Mouse (Mus musculus) heart, postnatal 25 days (tissue): ENCODE results near the gene Gm38394. TPM values are rescaled to one million over a fixed set of nuclear protein-coding genes. Genes with fewer than 3 reads are reported as not detected.
"Not testable (repeated sequence)": the region's sequence is repeated elsewhere in the genome, so short reads cannot be mapped to it uniquely, and the experiment has no call there.

ENCODE experiments used
- DNase-seq: peaks from one replicate; pipeline ENCODE4 v3.0.0; 2022; ENCODE audit warnings: low spot score
- intact Hi-C: fragments of 180-260 bp; cut with DNase I; formaldehyde crosslinking; loops from one replicate; pipeline ENCODE4 v1.15.1; 2025
- total RNA-seq, 2 experiments: library from RNA; stranded (reverse); gene quantifications; 2 replicates each; pipeline ENCODE4 v1.2.3; 2021

Gm38394 gene
- total RNA-seq: 10 to 100 TPM; 15.7 to 15.9 TPM

DNA sequence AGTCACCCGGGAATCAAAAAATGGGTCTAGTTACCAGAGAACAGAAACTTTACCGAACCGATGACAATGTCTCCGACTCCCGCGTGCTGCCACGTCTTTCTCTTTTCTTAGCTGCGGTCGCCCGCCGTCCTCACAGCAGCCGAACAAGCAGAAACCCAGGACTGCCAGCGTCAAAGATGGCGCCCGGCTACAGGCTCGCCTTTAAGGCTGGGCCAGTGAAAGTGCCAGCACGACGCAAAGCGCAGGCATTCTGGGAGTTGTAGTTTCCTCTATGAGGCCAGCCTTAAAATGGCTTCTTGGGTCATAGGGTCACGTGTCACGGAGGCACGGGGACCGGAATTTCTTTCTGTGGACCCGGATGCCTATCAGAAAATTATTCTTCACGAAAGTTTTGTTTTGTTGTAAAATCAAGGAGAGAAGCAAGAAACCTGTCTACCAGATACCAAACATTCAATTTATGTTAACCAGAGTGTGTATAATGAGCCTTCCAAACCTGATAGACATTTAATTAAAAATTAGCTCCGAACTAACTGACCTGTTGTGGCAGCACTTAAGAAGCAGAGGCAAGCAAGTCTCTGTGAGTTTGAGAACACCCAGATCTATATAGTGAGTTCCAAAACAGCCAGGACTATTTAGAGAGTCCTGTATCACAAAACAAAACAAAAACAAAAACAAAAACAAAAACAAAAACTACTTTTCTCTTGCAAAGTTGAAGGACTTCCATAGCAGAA, at the start of gene Gm38394:
TSS of gene Gm38394 (minus strand) at position 116 of the 731 bp plus-strand sequence.
- DNase-seq: peak; percentile 89
- intact Hi-C loops: loop anchor here (2.0 kb wide), 1 partner anchor 51 kb away; the partner anchor contains the start of gene Snrpe

DNA sequence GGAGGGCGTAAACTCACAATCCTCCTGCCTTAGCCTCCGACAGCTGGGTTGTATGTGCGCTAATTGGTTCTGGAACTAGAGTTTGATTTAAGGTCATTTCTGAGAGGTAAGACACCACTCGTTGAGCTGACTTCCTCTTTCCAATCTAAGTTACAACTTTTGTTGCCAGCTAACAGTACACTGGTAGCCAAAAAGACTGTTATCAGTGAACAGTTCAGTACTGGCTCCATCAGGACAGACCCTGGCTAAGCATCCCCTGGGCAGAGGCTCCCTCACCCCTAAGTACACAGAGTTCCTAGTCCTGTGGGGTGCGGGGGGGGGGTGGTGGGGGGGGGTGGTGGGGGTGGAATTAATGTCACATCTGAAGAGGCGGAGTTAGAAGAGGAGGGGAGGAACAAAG, 49.8 kb upstream of the Gm38394 start:
- intact Hi-C loops: no loop called here
- DNase-seq: no peak

DNA sequence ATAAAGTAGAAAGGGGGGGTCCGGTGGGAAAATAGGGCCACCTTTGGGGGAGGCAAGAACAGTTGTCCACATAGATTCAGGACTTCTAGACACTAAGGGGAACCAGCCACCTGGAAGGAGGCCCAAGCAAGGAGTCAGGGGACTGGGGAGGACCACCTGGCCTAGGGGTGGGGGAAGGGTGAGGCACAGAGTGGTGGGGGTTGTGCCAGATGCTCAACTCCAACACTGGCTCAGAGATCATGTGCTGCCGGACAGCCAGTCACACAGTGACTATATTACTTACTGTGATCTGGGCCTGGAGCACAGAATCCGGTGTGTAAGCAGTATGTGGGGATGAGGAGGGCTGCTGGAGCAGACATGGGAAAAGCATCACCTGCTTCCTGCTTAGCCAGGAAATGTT, 48.2 kb upstream of the Gm38394 start:
- DNase-seq: no peak
- intact Hi-C loops: no loop called here

DNA sequence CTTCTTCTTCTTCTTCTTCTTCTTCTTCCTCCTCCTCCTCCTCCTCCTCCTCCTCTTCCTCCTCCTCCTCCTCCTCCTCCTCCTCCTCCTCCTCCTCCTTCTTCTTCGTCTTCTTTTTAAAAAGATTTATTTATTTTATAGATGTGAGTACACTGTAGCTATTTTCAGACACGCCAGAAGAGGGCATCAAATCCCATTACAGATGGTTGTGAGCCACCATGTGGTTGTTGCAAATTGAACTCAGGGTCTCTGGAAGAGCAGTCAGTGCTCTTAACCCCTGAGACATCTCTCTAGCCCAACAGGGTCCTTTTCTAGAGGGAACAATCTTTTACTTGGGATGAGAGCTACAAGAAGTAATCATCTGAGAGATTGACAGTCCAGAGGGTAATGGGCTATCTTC, 40.7 kb upstream of the Gm38394 start:
- DNase-seq, intact Hi-C loops: not testable (repeated sequence)

DNA sequence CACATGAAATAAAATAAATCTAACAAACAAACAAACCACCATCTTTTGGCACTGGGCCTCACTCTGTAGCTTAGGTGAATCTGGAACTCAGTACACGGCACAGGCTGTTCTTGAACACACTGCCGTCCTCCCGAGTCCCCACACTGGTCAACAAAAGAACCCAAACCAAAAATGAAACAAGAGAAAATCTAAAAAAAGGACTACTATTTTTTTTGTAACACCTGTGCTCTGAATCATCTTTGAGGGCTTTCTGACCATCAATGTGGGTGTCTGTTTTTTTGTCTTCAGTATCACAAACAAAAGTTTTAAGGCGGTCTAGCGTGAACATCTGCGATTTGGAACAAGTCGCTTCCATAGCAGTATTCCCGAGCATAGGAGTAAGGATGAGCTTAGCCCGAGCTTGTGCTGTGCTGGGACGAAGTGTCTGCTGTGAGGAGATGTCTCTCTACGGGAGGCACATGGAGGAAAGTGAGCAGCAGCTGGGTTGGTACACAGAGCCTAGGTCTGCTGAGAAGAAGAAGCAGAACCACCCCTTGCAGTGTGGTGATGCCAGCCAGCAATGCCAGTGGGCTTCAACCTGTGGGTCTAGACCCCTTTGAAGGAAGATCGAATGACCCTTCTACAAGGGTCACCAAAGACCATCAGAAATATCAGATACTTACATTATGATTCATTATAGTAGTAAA, 37.0 kb upstream of the Gm38394 start:
- intact Hi-C loops: no loop called here
- DNase-seq: no peak

DNA sequence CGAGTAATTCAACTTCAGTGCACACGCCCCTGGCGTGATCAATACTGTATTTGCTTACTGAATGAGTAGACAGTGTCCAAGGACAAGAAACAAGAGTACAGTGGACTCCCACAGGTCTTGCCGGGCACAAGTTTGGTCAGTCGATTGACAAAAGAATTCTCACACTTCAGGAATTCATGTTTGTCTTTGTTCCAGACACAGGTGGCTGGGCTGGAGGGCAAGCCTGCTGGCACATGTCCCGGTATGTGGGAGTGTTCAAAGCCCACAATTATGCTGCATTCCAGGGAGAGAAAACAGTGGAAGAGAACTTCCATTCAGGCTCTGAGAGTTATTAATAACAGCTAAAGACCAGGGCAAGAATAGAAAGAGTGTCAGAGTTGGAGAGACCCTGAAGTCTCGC, 34.8 kb upstream of the Gm38394 start:
- intact Hi-C loops: no loop called here
- no peak for DNase-seq

DNA sequence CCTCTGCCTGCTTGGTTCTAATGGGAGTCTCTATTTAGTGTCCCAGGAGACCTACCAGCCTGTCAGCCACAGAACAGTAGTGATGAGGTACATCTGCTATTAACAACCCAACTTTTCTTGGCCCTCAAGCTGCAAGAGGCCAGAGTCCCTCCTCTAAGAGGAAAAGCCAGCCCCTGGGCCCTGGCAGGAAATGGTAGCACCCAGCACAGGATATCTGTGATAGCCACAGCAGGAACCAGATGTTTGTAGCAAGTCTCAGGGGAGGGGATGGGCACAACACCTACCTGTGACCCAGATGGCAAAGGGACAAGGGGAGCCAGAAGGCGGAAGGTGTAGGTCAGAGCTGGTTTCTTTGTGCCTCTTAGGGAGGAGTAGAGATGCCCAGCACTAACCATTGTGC, 33.8 kb upstream of the Gm38394 start:
- peak; percentile 42 for DNase-seq
- intact Hi-C loops: no loop called here

DNA sequence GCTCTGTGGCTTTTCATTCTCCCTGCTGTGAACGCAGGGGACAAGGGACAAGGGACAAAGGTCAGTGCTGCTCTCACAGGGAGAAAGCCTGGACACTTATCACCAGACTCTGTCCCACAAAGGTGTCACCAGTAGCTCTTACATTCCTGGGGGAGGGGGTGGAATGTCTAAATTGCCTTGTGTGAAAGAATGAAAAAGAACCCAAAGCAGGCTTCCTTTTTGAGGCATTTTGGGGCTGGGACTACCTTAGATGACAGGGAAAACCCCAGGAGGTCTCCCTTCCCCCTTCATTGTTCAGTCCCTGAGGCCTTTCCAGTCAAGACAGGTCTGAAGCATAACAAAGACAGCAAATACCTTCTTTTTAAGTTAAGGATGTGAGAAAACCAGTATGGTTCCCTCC, 33.2 kb upstream of the Gm38394 start:
- intact Hi-C loops: no loop called here
- no peak for DNase-seq

DNA sequence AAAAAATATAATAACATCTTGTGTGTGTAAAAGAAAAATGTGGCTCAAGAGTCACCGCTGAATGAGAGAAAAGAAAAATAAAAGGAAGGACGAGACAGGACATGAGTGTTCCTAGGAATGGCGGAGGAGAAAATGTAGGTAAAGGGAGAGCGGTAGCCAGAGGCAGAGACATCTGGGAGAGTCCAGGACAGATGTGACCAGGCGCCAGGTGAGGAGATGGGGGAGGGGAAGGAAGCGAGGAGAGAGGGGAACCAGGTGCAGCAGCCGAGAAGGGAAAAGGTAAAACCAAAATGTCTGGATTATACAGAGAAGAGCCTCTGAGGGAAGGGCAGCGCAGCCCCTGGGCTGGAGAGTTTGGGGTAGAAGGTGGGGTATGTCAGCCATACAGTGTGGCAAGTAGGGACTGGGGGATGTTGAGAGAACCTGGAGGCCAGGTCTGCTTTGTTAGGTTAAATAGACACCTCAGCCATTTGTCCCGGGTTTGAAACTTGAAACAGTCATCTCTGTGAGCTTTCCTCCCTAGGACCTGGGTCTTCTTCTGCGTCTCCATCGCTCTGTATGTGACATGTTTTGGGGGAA, 32.5 kb upstream of the Gm38394 start:
- intact Hi-C loops: no loop called here
- DNase-seq: no peak

DNA sequence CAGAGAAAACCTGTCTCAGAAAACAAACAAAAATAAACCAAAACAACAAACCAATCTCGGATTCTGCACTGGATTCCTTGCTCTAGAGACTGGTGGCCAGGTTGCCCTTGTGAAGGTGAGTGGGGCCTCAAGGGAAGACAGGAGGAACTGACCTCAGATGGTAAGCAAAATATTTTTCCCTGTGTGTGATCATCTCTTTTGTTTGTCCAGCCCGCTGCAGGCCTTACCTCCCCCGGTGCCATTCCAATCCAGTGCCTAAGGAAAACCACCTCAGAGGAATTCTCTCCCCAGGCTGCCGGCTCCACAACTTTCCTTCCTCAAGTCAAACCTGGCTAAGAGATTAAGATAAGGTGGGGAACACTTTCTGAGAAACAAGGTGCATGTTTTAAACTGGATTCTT, 31.1 kb upstream of the Gm38394 start:
- DNase-seq: no peak
- intact Hi-C loops: no loop called here

DNA sequence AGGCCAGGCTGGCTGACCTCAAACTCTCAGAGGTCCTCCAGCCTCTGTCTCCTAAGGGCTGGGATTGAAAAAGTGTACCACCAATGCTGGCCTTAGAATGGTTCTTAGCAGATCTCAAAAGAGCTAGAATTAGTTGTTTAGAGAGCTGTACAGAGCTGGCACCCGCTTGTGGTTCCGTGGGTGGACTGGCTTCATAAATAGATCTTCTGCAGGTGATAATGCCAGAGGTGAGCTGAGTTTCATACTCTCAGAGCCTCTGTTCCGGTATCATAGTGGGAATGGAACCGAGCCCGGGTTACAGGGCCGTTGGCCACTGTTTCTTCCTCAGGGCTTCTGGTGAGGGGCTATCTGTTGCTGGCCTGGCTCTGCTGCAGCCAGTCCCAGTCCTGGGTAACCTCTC, 29.9 kb upstream of the Gm38394 start:
- intact Hi-C loops: no loop called here
- no peak for DNase-seq

DNA sequence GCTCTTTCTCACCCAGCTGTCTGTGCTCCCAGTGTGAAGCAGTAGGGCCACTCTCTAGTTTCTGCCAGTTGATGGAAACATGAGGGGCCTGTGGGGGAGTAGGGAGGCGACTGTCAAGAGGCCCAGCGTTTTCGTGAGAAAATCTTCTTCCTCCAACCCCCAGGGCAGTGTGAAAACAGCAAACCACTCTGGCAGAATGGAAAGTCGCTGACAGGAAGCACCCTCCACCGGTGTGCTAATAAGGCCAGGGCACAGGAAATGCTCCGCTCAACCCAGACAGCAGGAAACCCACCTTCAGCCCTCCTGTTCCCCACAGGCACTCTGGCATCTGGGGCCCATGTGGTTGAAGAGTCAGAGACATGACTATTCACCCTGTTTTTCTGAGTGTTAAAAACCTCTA, 28.8 kb upstream of the Gm38394 start, which contains the start of gene Lax1:
TSS of gene Lax1 (minus strand) at position 212 of the 400 bp plus-strand sequence.
- DNase-seq: no peak
- intact Hi-C loops: no loop called here

DNA sequence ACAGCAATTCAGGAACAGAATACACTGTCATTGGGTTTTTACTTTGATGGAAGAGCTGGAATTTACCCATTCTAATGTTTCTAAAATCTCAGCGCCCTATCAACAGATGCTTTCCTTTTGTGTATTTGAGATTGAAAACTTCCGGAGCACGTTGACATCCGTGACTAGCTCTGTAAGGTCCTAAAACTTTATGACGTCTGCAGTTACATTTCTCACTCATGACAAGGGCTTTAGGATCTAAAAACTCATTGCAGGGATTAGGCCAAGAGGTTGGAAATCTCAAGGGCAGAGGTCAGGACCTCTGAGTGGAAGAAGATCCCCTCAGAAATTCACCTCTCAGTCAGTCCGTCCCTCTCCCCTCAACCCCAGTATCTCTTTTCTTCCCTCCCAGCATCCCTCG, 27.2 kb upstream of the Gm38394 start:
- DNase-seq: no peak
- intact Hi-C loops: no loop called here

DNA sequence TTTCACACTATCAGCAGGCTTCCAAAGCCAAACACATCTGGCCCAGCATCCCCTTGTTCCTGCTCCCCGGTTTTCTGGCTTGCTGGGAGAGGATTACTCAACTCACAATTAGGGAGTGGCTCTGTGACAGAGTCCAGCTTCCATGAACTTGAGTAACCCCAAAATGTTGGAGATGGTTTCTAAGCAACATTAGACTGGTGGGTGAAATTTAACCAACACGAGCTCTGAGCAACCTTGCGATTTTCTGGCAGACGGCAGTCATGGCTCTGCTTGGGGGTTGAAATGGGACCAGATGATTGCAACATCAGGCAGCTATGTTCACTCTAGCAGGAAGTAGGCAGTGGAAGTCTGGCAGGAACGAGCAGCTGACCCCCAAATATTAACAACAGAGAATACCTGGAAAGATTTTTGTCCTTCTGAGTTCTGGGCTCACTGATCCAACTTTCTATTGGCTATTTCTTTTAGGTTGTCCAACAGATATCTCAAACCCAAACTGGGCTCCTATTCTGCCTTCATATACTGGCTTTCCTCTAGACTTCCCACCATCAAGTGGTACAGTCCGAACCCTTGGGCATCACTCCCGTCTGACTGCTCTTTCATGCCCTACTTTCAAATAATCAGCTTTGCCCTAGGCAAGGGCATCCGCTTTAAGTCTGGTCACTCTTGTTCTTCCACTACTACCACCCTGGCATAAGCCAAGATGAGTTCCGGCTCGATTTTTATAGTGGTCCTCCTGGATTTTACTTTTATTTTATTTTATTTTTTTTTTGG, 24.8 kb upstream of the Gm38394 start:
- intact Hi-C loops: no loop called here
- peak; percentile 74 for DNase-seq

DNA sequence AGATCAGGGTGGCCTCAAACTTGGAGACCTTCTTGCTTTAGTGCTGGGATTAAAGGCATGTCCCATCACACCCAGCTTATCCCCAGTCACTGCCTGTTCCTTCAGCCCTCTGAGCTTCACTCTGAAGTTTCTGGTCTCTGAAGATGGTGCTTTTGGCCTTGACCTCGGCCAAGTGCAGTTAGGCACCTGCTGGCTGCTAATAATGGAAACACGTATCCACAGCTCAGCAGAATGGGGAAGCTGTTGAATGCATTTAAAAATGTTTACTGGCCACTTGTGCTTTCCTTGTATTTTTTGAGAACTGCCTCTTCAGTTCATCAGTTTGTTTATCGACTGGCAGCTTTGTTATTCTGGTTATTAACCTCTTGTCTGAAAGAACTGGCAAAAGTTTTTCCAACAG, 10.7 kb upstream of the Gm38394 start:
- intact Hi-C loops: no loop called here
- no peak for DNase-seq

DNA sequence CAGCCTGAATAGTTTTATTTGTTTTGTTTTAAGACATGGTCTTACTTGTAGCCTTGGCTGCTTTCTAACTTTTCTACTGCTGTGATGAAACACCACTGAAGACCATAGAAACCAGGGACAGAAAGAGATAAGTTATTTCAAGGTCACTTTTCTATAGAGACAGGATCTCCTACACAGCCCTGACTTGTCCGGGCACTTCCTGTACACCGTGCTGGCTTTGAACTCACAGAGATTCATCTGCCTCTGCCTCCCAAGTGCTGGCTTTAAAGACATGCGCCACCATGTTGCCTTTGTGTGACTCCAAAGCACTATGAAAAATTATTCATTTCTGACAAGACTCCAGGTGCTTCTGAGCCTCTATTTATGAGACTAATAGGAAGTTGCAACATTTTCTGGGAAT, 10.1 kb upstream of the Gm38394 start:
- intact Hi-C loops: no loop called here
- DNase-seq: no peak

DNA sequence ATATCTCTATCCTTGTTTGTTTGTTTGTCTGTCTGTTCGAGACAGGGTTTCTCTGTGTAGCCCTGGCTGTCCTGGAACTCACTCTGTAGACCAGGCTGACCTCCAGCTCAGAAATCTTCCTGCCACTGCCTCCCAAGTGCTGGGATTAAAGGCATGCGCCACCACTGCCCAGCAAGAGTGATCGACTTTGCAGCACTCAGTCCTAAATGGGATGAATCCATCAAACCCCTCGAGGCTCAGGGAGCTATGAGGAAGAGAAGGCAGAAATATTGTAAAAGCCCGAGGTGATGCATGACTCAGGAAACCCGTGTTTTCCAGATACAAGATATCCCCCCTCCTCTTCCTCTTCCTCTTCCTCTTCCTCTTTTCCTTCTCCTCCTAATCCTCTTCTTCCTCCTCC, 9.7 kb upstream of the Gm38394 start:
- intact Hi-C loops: no loop called here

DNA sequence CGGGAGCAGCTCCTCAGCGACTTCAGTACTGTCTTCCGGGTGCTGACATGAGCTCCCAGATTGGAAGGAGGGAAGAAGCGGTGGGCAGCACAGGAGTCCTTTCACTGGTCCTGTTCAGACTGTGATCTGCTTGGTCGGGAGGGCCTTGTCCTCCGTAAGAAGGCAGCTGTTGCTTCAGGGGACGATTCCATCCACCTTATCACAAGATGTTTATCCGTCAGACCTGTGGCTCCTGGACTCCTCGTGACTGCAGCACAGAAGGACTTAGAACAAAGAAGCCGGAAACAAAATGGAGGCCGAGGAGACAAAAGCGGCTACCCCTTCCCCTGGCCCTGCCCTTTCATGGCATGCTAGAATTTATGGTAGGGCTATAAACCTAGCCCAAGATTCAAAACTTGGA, 9.1 kb upstream of the Gm38394 start:
- DNase-seq: no peak
- intact Hi-C loops: no loop called here

More for the DNA sequence above, 9.7 kb upstream of the Gm38394 start:
- no peak for DNase-seq

DNA sequence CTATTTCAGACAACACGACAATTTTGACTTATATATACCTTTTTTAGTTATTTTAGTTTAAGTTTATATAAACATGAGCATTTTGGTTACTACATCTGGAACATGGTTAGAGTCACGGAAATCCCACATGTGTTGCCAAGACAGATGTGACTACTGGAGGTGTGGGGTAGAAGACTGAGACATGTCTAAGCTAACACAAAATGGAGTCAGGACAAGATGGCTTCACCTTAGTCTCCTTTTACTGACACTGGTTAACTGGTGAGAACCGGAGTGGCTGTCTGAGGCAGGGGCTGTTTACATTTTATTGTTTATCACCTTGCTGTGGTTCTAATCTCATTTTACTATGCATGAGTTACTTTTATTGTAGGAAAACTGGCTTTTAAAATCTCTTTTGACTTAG, 7.5 kb upstream of the Gm38394 start:
- intact Hi-C loops: no loop called here
- no peak for DNase-seq

DNA sequence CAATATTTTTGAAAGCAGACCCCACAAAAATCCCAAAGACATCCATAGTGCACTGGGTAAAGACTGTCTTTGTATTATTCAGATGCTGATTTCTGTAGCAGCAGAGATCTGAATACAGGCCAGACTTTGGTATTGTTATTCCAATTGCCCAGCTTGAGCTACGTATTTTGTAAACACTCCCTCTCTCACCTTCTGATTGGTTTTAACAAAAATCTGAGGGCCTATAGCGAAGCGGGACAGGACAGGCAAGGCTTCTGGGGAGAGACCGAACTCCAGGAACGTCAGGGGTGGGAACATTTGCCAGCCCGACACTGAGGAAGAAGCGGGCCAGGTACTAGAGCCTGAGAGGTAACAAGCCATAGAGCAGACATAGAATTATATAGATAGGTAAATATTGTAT, 6.6 kb upstream of the Gm38394 start:
- intact Hi-C loops: no loop called here
- no peak for DNase-seq

DNA sequence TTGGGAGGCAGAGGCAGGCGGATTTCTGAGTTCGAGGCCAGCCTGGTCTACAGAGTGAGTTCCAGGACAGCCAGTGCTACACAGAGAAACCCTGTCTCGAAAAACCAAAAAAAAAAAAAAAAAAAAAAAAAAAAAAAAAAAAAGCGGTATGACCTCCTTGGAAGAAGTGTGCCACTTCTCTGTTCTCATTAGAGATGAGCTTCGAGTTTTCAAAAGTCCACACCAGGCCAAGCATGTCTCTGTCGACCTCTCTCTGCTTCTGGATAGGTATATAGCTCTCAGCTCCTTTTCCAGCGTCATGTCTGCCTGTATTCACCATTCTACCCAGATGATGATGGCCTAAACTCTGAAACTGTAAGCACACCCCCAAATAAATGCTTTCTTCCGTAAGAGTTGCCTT, 4.6 kb upstream of the Gm38394 start:
- intact Hi-C loops, DNase-seq: not testable (repeated sequence)
